Comparison of ENCODE assay signal across 19 mouse cellular contexts in genomic region chr4:106665673-106666072, GRCm38 (mm10). TPM values are rescaled to one million over a fixed set of nuclear protein-coding genes. Genes with fewer than 3 reads are reported as not detected.
"Had no signal": no experiment of that assay in that cellular context is flagged by ENCODE, and none has a peak within 500 bp of the region (broad histone marks: within the 10 kb centered on the region; RNA-seq: fewer than 3 reads in every experiment).

No protein-coding gene starts in this region.

- H3K27ac ChIP-seq: lung, embryonic 15.5 days; macrophage; midbrain, embryonic 13.5 days; midbrain, embryonic 15.5 days; neural tube, embryonic 12.5 days; stomach, embryonic 15.5 days; stomach, postnatal 0 days had no signal

- H3K27me3 ChIP-seq: lung, embryonic 15.5 days; megakaryocyte, embryonic 14.5 days; midbrain, embryonic 13.5 days; midbrain, embryonic 15.5 days; neural tube, embryonic 12.5 days; stomach, embryonic 15.5 days had no signal

- ATAC-seq: lung, postnatal 0 days; midbrain, embryonic 13.5 days; midbrain, embryonic 15.5 days had no signal

- H3K4me1 ChIP-seq: lung, embryonic 15.5 days; megakaryocyte, embryonic 14.5 days; midbrain, embryonic 13.5 days; midbrain, embryonic 15.5 days; neural tube, embryonic 12.5 days; stomach, embryonic 15.5 days had no signal

- H3K9me3 ChIP-seq: lung, embryonic 15.5 days; megakaryocyte, embryonic 14.5 days; midbrain, embryonic 13.5 days; midbrain, embryonic 15.5 days; neural tube, embryonic 12.5 days; stomach, embryonic 15.5 days had no signal

- DNase-seq: lung, postnatal 14 days; lung, postnatal 36 days; right cerebral cortex, postnatal 14 days; thymus, adult 2 months; thymus, postnatal 25 days; thymus, postnatal 4 days had no signal

- H3K4me3 ChIP-seq: lung, embryonic 15.5 days; megakaryocyte, embryonic 14.5 days; midbrain, embryonic 13.5 days; midbrain, embryonic 15.5 days; neural tube, embryonic 12.5 days; stomach, embryonic 15.5 days had no signal

- H3K4me2 ChIP-seq: lung, embryonic 15.5 days; midbrain, embryonic 11.5 days; midbrain, embryonic 13.5 days; midbrain, embryonic 15.5 days; neural tube, embryonic 12.5 days; stomach, embryonic 15.5 days had no signal

- H3K9ac ChIP-seq: lung, embryonic 15.5 days; midbrain, embryonic 13.5 days; midbrain, embryonic 15.5 days; neural tube, embryonic 12.5 days; stomach, embryonic 15.5 days had no signal

RNA-seq across cellular contexts. Expression of gene Ttc22, which starts 43.4 kb away (rescaled TPM):
- polyA plus RNA-seq: macrophage; midbrain, embryonic 11.5 days had no signal

RNA-seq across cellular contexts. Expression of gene Lexm, which starts 48.6 kb away (rescaled TPM):
- polyA plus RNA-seq: lung, embryonic 15.5 days; lung, postnatal 0 days; macrophage; midbrain, embryonic 15.5 days; midbrain, postnatal 0 days; neural tube, embryonic 14.5 days; spleen, adult 2 months; stomach, embryonic 15.5 days; stomach, postnatal 0 days; thymus, adult 2 months had no signal
